Mouse (Mus musculus) yolk sac, embryonic 10.5 days (tissue): ENCODE measurements around the gene Fam187b.

Experiments used
- DNase-seq: peaks from one replicate; pipeline ENCODE4 v3.0.0-alpha.2; 2017; ENCODE audit warnings: low spot score

Gene Fam187b

GRCm38 (mm10) chr7:31008889-31009288 lies 35.3 kb downstream of the Fam187b start:
- DNase-seq, result no peak

- DNase-seq, result no peak
Measured at GRCm38 (mm10) chr7:31012971-31013370, 39.4 kb downstream of the Fam187b start.

GRCm38 (mm10) chr7:31017104-31017901 lies 43.7 kb downstream of the Fam187b start:
- no peak for DNase-seq

- no peak for DNase-seq
Measured at GRCm38 (mm10) chr7:31028609-31029008, 55.0 kb downstream of the Fam187b start.

GRCm38 (mm10) chr7:31030717-31031116 lies 57.1 kb downstream of the Fam187b start:
- DNase-seq, result no peak

GRCm38 (mm10) chr7:31031731-31032130 lies 58.1 kb downstream of the Fam187b start:
- DNase-seq, result no peak

GRCm38 (mm10) chr7:31033409-31034165 lies 60.0 kb downstream of the Fam187b start:
- DNase-seq, result no peak

GRCm38 (mm10) chr7:31034789-31035188 lies 61.2 kb downstream of the Fam187b start:
- DNase-seq, result no peak

- no peak for DNase-seq
Measured at GRCm38 (mm10) chr7:31035291-31035690, 61.7 kb downstream of the Fam187b start.

GRCm38 (mm10) chr7:31036917-31037316 lies 63.3 kb downstream of the Fam187b start:
- DNase-seq, result no peak

GRCm38 (mm10) chr7:31037675-31038074 lies 64.1 kb downstream of the Fam187b start:
- no peak for DNase-seq

GRCm38 (mm10) chr7:31039011-31039410 lies 65.4 kb downstream of the Fam187b start:
- no peak for DNase-seq
